Mouse (Mus musculus): ENCODE measurements at regions not wholly inside any gene's neighbourhood (a gene's known extent, or its start where the extent isn't known, plus 50 kb on each side); places are given as distances from the start of the nearest gene placed in this dataset.

- no peak for TF ChIP-seq CTCF (IDR thresholded peaks at IDR 0.05)
- no peak for TF ChIP-seq EP300 (IDR thresholded peaks at IDR 0.05)
Observed at GRCm38 (mm10) chr14:76197357-76197756, 86.7 kb downstream of the Nufip1 start.
